Mouse (Mus musculus): ENCODE results near the gene Oat.

The Oat gene

GRCm38 (mm10) chr7:132594325-132594724 is 18.1 kb upstream of the Oat start:
- no peak for DNase-seq (ENCODE audit: low read depth, low spot score)

GRCm38 (mm10) chr7:132593762-132594161 is 17.6 kb upstream of the Oat start:
- no peak for DNase-seq (ENCODE audit: low read depth, low spot score)

GRCm38 (mm10) chr7:132589610-132590009 is 13.4 kb upstream of the Oat start:
- DNase-seq (ENCODE audit: low read depth, low spot score) = no peak

- no peak for DNase-seq (ENCODE audit: low read depth, low spot score)
Measured at GRCm38 (mm10) chr7:132587167-132587566, 11.0 kb upstream of the Oat start.

GRCm38 (mm10) chr7:132585695-132586491 is 9.7 kb upstream of the Oat start:
- no peak for DNase-seq (ENCODE audit: low read depth, low spot score)

GRCm38 (mm10) chr7:132581441-132581840 is 5.2 kb upstream of the Oat start:
- DNase-seq (ENCODE audit: low read depth, low spot score) = no peak

- no peak for DNase-seq (ENCODE audit: low read depth, low spot score)
Measured at GRCm38 (mm10) chr7:132580511-132580910, 4.3 kb upstream of the Oat start.

- DNase-seq (ENCODE audit: low read depth, low spot score) = no peak
Measured at GRCm38 (mm10) chr7:132576891-132577290, 693 bp upstream of the Oat start.

- DNase-seq (ENCODE audit: low read depth, low spot score) = peak; percentile 83
Measured at GRCm38 (mm10) chr7:132575623-132576022, 575 bp downstream of the Oat start.

- DNase-seq (ENCODE audit: low read depth, low spot score) = no peak
Measured at GRCm38 (mm10) chr7:132574646-132575045, 1.6 kb downstream of the Oat start.

- DNase-seq (ENCODE audit: low read depth, low spot score) = no peak
Measured at GRCm38 (mm10) chr7:132573205-132573604, 3.0 kb downstream of the Oat start.

GRCm38 (mm10) chr7:132572738-132573137 is 3.5 kb downstream of the Oat start:
- DNase-seq (ENCODE audit: low read depth, low spot score) = no peak

GRCm38 (mm10) chr7:132571481-132571880 is 4.7 kb downstream of the Oat start:
- DNase-seq (ENCODE audit: low read depth, low spot score) = no peak

GRCm38 (mm10) chr7:132570071-132570470 is 6.1 kb downstream of the Oat start:
- DNase-seq (ENCODE audit: low read depth, low spot score) = no peak

- no peak for DNase-seq (ENCODE audit: low read depth, low spot score)
Measured at GRCm38 (mm10) chr7:132568817-132569216, 7.4 kb downstream of the Oat start.

- no peak for DNase-seq (ENCODE audit: low read depth, low spot score)
Measured at GRCm38 (mm10) chr7:132565831-132566230, 10.4 kb downstream of the Oat start.

GRCm38 (mm10) chr7:132559138-132559766 is 16.9 kb downstream of the Oat start:
- DNase-seq (ENCODE audit: low read depth, low spot score) = no peak

- no peak for DNase-seq (ENCODE audit: low read depth, low spot score)
Measured at GRCm38 (mm10) chr7:132558141-132558736, 18.0 kb downstream of the Oat start.

- DNase-seq (ENCODE audit: low read depth, low spot score) = no peak
Measured at GRCm38 (mm10) chr7:132556575-132556974, 19.6 kb downstream of the Oat start.

GRCm38 (mm10) chr7:132555911-132556310 is 20.3 kb downstream of the Oat start:
- no peak for DNase-seq (ENCODE audit: low read depth, low spot score)

- DNase-seq (ENCODE audit: low read depth, low spot score) = no peak
Measured at GRCm38 (mm10) chr7:132554091-132554490, 22.1 kb downstream of the Oat start.

- DNase-seq (ENCODE audit: low read depth, low spot score) = peak; percentile 81
Measured at GRCm38 (mm10) chr7:132551351-132552126, 24.7 kb downstream of the Oat start.
